In the genomic region with DNA sequence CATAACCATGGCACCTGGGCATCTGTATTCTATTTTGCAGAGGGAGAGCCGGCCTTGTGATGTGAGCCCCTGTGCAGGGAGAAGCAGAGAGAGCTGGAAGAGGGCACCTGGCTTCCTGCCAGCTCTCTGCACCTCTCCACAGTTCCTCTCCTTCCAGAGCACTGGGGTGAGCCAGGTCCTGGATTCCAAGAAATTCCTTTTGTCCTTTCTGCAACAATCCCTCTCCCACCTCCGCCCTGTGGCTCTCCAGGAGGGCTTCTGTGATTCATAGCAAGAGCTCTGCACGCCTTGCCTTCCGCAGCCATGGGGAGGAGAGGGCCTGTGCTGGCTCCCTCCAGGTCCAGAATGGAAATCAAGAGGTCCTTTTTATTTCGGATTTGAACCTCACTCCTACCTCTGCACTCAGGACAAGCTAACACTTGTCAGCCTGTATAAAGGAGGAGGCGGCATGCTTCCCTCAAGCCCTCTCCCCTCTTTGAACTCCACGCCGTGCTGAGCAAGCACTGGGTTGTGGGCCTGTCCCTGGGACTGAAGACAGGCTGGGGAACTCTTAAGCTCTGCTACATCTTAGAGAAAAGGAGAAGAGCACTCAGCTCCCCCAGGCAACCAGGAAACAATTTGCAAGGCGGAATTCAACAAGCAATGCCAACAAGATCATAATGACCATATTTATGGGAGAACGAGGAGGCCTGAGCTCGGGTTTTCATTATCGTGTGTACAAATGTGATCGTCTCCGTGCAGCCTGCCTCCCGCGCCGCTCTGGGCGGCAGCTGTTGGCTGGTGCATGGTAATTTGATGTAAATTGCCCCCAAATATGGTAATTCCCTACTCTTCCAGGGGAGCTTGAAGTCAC, we compare ENCODE assay signal across 8 mouse cellular contexts. TPM values are rescaled to one million over a fixed set of nuclear protein-coding genes. Genes with fewer than 3 reads are reported as not detected.
A peak's percentile ranks its signal among the peaks of the same experiment; 100 is the strongest.
DNase-seq lines count a peak whose midpoint lies in the region; ATAC-seq lines count a peak whose summit lies in the region.

No protein-coding gene starts in this region.

- no peak overlapping the region for H3K4me3 ChIP-seq in embryonic facial prominence, embryonic 11.5 days (ENCODE audit: low read depth, low read length)
- no peak overlapping the region for H3K4me3 ChIP-seq in hindbrain, embryonic 12.5 days
- H3K4me3 ChIP-seq in midbrain, embryonic 10.5 days: peak overlapping the region; percentile 43

- peak overlapping the region; percentile 22; the same call in 1 of the 2 replicates for H3K4me2 ChIP-seq in embryonic facial prominence, embryonic 11.5 days (ENCODE audit: low read depth, low read length)
- H3K4me2 ChIP-seq in hindbrain, embryonic 12.5 days (replicated peaks): peak overlapping the region; percentile 37

- 4% methylated on average over 18 of the region's 18 CpGs for WGBS in embryonic facial prominence, embryonic 11.5 days
- WGBS in hindbrain, embryonic 12.5 days: 2% methylated on average over 18 of the region's 18 CpGs
- 3% methylated on average over 18 of the region's 18 CpGs for WGBS in midbrain, embryonic 10.5 days

- no peak for ATAC-seq in embryonic facial prominence, embryonic 11.5 days (replicated peaks; ENCODE audit: insufficient number of reproducible peaks, low FRiP score, low TSS enrichment, low read depth)
- peak; percentile 28 for ATAC-seq in hindbrain, embryonic 12.5 days (ENCODE audit: low FRiP score)
- ATAC-seq in activated CD4-positive, CD25-positive, alpha-beta regulatory T cell, adult 4 months: no peak

- H3K9me3 ChIP-seq in embryonic facial prominence, embryonic 11.5 days (replicated peaks; ENCODE audit: control insufficient read depth, low read length): no peaks in the 10 kb centered on the region
- H3K9me3 ChIP-seq in hindbrain, embryonic 12.5 days (replicated peaks): 0 out of 2 replicates have a peak, but pooled peaks cover 2% of the 10 kb centered on the region
- H3K9me3 ChIP-seq in midbrain, embryonic 10.5 days (replicated peaks): no peaks in the 10 kb centered on the region; the same call in 1 of the 2 replicates

- DNase-seq in ovary, postnatal 36 days (ENCODE audit: low spot score): peak; percentile 24
- no peak for DNase-seq in ovary, postnatal 10 days (ENCODE audit: low spot score)
- peak; percentile 62 for DNase-seq in embryonic facial prominence, embryonic 11.5 days (ENCODE audit: low spot score)
- DNase-seq in midbrain, embryonic 10.5 days (ENCODE audit: low spot score): peak; percentile 46
- DNase-seq in T-cell, adult 2 months (ENCODE audit: low spot score): no peak
- DNase-seq in layer of hippocampus, adult 8-10 months (ENCODE audit: low spot score in 2 of 2): no peak

- H3K27me3 ChIP-seq in embryonic facial prominence, embryonic 11.5 days (ENCODE audit: control insufficient read depth, insufficient read depth, low read length): peaks cover 10% of the 10 kb centered on the region
- peaks cover 21% of the 10 kb centered on the region for H3K27me3 ChIP-seq in hindbrain, embryonic 12.5 days
- H3K27me3 ChIP-seq in midbrain, embryonic 10.5 days (ENCODE audit: low read depth, poor library complexity, severe bottlenecking): peaks cover 100% of the 10 kb centered on the region

- no peak overlapping the region for H3K27ac ChIP-seq in embryonic facial prominence, embryonic 11.5 days (replicated peaks; ENCODE audit: low read depth, low read length)
- peak overlapping the region; percentile 87 for H3K27ac ChIP-seq in hindbrain, embryonic 12.5 days
- H3K27ac ChIP-seq in midbrain, embryonic 10.5 days (replicated peaks): peak overlapping the region; percentile 68

- H3K4me1 ChIP-seq in embryonic facial prominence, embryonic 11.5 days (ENCODE audit: control insufficient read depth, insufficient read depth, low read length): peaks cover 13% of the 10 kb centered on the region
- H3K4me1 ChIP-seq in hindbrain, embryonic 12.5 days: peaks cover 50% of the 10 kb centered on the region
- H3K4me1 ChIP-seq in midbrain, embryonic 10.5 days: peaks cover 57% of the 10 kb centered on the region

- H3K9ac ChIP-seq in embryonic facial prominence, embryonic 11.5 days (replicated peaks; ENCODE audit: low read length): no peak overlapping the region
- H3K9ac ChIP-seq in hindbrain, embryonic 12.5 days: no peak overlapping the region

- no peaks in the 10 kb centered on the region for H3K36me3 ChIP-seq in embryonic facial prominence, embryonic 11.5 days (replicated peaks; ENCODE audit: control insufficient read depth, insufficient read depth, low read depth, low read length)
- no peaks in the 10 kb centered on the region for H3K36me3 ChIP-seq in hindbrain, embryonic 12.5 days
- H3K36me3 ChIP-seq in midbrain, embryonic 10.5 days: no peaks in the 10 kb centered on the region

RNA-seq across cellular contexts. Expression of a gene that starts 35.3 kb away (rescaled TPM):
- 2.0 and 2.3 TPM in 2 replicates for polyA plus RNA-seq in embryonic facial prominence, embryonic 11.5 days (2014; fragmentation: Nextera tagmentation; extraction: Ambion mirVana)
- polyA plus RNA-seq in hindbrain, embryonic 12.5 days (2016; fragmentation: Nextera tagmentation; extraction: Ambion mirVana): 7.4 and 7.6 TPM in 2 replicates
- polyA plus RNA-seq in midbrain, embryonic 10.5 days (2016; fragmentation: Nextera tagmentation; extraction: Ambion mirVana): 4.6 and 5.1 TPM in 2 replicates
- total RNA-seq in layer of hippocampus, adult 8-10 months (2022): 10 to 100 TPM in 1 of 4 experiments, 1 to 10 TPM in 3; 7.3 to 11.5 (median 8.8) TPM
- 10 to 100 TPM in 1 of 2 experiments, 1 to 10 TPM in 1; 3.0 to 10.2 TPM for polyA plus RNA-seq in activated CD4-positive, CD25-positive, alpha-beta regulatory T cell, adult 4 months (2017; shearing (Covaris generic))

Comparison
In these comparisons a context has a peak if more than half of its experiments do, and no peak if none do; other contexts are left out.
1. DNase-seq: peak in ovary, postnatal 36 days (single experiment), embryonic facial prominence, embryonic 11.5 days (single experiment) and midbrain, embryonic 10.5 days (single experiment); none in ovary, postnatal 10 days (single experiment), T-cell, adult 2 months (single experiment) and layer of hippocampus, adult 8-10 months (0 of 2).